Mouse (Mus musculus) CH12.LX (cell line): ENCODE data around the gene Gm19684. TPM values are rescaled to one million over a fixed set of nuclear protein-coding genes. Genes with fewer than 3 reads are reported as not detected.
"Not testable (repeated sequence)": the region's sequence is repeated elsewhere in the genome, so short reads cannot be mapped to it uniquely, and the experiment has no call there.

ENCODE experiments used
- DNase-seq: peaks from one replicate; pipeline ENCODE4 v3.0.0-alpha.2; 2013; ENCODE audit errors: extremely low read depth
- H3K27ac ChIP-seq: 2 replicates; pipeline ENCODE4 v1.5.1; 2012; ENCODE audit warnings: low read depth, mild to moderate bottlenecking, control low read depth, moderate library complexity; ENCODE audit not compliant: insufficient read depth
- H3K27me3 ChIP-seq: replicated peaks from 2 replicates; pipeline ENCODE3; 2012; ENCODE audit warnings: inconsistent platforms
- H3K36me3 ChIP-seq, 2 experiments: replicated peaks in 1 of 2; 2 replicates each; pipeline versions ENCODE3 to v1.6.1; 2012; ENCODE audit warnings: inconsistent platforms in 1 of 2, low read length in 1 of 2, mild to moderate bottlenecking in 1 of 2, mixed read lengths in 1 of 2, moderate library complexity in 1 of 2; ENCODE audit not compliant: control insufficient read depth in 1 of 2, insufficient read depth in 1 of 2
- H3K4me1 ChIP-seq, 2 experiments: 2 replicates each; pipeline ENCODE4 v1.6.1; 2012; ENCODE audit warnings: inconsistent platforms in 1 of 2, moderate library complexity in 1 of 2; ENCODE audit not compliant: insufficient read depth in 2 of 2, control insufficient read depth in 1 of 2
- H3K4me2 ChIP-seq: 2 replicates; pipeline ENCODE4 v1.6.1; 2012; ENCODE audit warnings: low read depth, mild to moderate bottlenecking, control low read depth; ENCODE audit not compliant: poor library complexity, insufficient read depth, severe bottlenecking
- H3K4me3 ChIP-seq, 3 experiments: fragments of 150-350 bp in 1 of 3; sonication (generic) in 1 of 3; replicated peaks in 1 of 3; 2 replicates each; pipeline versions ENCODE3 to v1.5.1; 2011 to 2012; ENCODE audit warnings: low read depth in 2 of 3, low read length in 2 of 3, mild to moderate bottlenecking in 2 of 3, moderate library complexity in 2 of 3, control low read depth in 1 of 3, improper control_type of control experiment in 1 of 3, inconsistent platforms in 1 of 3, mixed read lengths in 1 of 3; ENCODE audit not compliant: poor library complexity in 1 of 3
- H3K79me2 ChIP-seq: replicated peaks from 2 replicates; pipeline ENCODE4 v1.6.1; 2012; ENCODE audit warnings: mild to moderate bottlenecking, moderate library complexity; ENCODE audit not compliant: control insufficient read depth, poor library complexity, insufficient read depth, severe bottlenecking; ENCODE audit errors: extremely low read depth
- H3K9ac ChIP-seq: 2 replicates; pipeline ENCODE4 v1.6.1; 2012; ENCODE audit warnings: low read depth, mild to moderate bottlenecking, control low read depth, moderate library complexity; ENCODE audit not compliant: insufficient read depth
- H3K9me3 ChIP-seq: replicated peaks from 2 replicates; pipeline ENCODE3; 2012; ENCODE audit warnings: low read length, inconsistent platforms, mixed read lengths
- HCFC1 ChIP-seq: IDR thresholded peaks from 2 replicates; pipeline ENCODE4 v1.6.1; 2012; ENCODE audit warnings: low read depth, mild to moderate bottlenecking, inconsistent platforms, low read length, improper control_type of control experiment
- IRF4 ChIP-seq: IDR thresholded peaks from 2 replicates; pipeline ENCODE4 v1.6.1; 2014; ENCODE audit warnings: low read depth, mild to moderate bottlenecking, inconsistent platforms, low read length, improper control_type of control experiment
- POLR2A ChIP-seq: IDR thresholded peaks from 2 replicates; pipeline ENCODE4 v1.6.1; 2011; ENCODE audit warnings: low read depth, mild to moderate bottlenecking, improper control_type of control experiment, low read length
- RCOR1 ChIP-seq: conservative IDR thresholded peaks from 2 replicates; pipeline ENCODE4 v1.6.1; 2012; ENCODE audit warnings: low read depth, mild to moderate bottlenecking, inconsistent platforms, low read length, improper control_type of control experiment
- SMC3 ChIP-seq: IDR thresholded peaks from 2 replicates; pipeline ENCODE4 v1.6.1; 2011; ENCODE audit warnings: low read depth, low read length, improper control_type of control experiment
- TCF12 ChIP-seq: IDR thresholded peaks from 2 replicates; pipeline ENCODE4 v1.6.1; 2014; ENCODE audit warnings: low read depth, mild to moderate bottlenecking, inconsistent platforms, low read length, improper control_type of control experiment
- USF2 ChIP-seq: conservative IDR thresholded peaks from 2 replicates; pipeline ENCODE4 v1.6.1; 2011; ENCODE audit warnings: low read depth, low read length, improper control_type of control experiment
- dilution Hi-C: fragments of 300-500 bp; cut with MboI; formaldehyde crosslinking; loops from 2 replicates; pipeline ENCODE4 v1.14.3; 2020; ENCODE audit warnings: low sequenced_read_pairs; ENCODE audit not compliant: extremely low pct_unique_long_range_greater_than_20kb, extremely low pct_ligation_motif_present
- in situ Hi-C: fragments of 300-500 bp; cut with MboI; formaldehyde crosslinking; loops from 3 replicates; pipeline ENCODE4 v1.14.3; 2019; ENCODE audit warnings: low sequenced_read_pairs, low pct_ligation_motif_present, low pct_unique_long_range_greater_than_20kb, mixed read lengths
- polyA plus RNA-seq: library from polyadenylated mRNA; unstranded; fragments of >175 nt; gene quantifications from 2 replicates; pipeline ENCODE4 v1.2.1, GENCODE M21; 2012; ENCODE audit warnings: low read depth; ENCODE audit not compliant: insufficient read length
- total RNA-seq, 2 experiments: library from RNA; depleted of rRNA; stranded (reverse); fragments of 300-350 nt in 1 of 2; fragments of >200 nt in 1 of 2; gene quantifications; 2 replicates each; pipeline ENCODE4 v1.2.3; 2012 to 2014

The Gm19684 gene
- total and polyA plus RNA-seq, 3 experiments: 0.35 to 0.93 (median 0.55) TPM

DNA sequence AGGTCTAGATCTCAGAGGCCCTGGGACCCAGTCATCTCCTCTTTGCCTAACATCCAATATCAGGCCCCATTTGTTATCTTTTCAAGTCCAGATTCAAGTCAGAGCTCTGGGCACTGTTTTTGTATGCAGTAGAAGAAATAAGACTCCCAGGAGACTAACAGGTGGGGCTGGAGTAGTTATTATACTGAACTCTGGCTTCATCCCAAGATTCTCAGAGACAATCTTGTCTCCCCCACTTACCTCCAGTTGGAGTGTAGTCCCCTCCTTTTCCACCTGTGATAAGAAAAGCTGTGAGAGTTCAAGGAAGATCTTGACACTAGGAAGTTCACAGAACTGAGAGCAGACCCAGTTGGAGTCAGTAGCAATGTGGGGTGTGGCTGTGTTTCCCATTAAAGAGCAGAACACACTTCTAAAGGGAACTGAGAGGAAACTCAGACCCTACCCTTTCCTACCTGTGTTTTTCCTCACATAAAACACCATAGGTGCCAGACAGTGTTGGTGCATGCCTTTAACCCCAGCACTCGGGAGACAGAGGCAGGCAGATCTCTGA is 14.9 kb downstream of the Gm19684 start:
- in situ Hi-C loops: loop anchor here (10.0 kb wide), 1 partner anchor 72 kb away; no protein-coding TSS in a partner anchor
- DNase-seq, H3K27ac ChIP-seq, dilution Hi-C loops, H3K9me3 ChIP-seq, H3K79me2 ChIP-seq, H3K4me2 ChIP-seq, H3K4me1 ChIP-seq, H3K9ac ChIP-seq, H3K4me3 ChIP-seq, H3K36me3 ChIP-seq: not testable (repeated sequence)
- H3K27me3 ChIP-seq: peaks cover 12% of the 10 kb centered on the region

DNA sequence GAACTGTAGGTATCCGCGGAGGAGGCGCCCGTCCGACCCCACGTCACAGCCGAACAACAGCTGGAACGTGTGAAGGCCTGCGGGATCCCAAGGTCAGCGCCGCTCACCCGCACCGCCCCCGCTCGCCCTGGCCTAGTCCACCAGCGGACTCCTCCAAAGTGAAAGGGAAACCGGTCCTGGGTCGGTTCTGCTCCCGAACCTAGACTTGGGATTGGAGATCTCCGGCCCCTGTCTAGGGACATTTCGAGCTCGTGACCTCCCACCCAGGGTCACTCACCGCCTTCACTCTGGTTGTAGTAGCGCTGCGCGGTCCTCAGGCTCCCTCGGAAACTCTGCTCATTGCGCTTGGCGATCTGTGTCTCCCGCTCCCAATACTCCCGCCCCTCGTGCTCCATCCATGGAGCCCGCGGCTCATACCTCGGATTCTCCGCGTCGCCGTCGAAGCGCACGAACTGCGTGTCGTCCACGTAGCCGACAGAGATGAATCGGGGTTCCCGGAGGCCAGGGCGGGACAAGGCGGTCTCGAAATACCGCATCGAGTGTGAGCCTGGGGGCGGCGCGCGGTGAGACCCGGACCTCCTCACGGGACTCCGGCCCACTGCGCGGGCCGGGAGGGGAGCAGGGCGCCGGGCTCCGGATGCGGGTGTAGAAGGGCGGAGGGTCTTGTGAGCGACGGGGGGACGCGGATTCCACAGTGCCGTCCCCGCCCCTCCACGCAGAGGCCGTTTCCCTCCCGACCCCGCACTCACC is 23.8 kb downstream of the Gm19684 start:
- Histone ChIP-seq H3K9me3 (no peaks in the 10 kb centered on the region), H3K27ac (no peak overlapping the region), H3K4me3 (no peak overlapping the region), H3K36me3 (no peaks in the 10 kb centered on the region), H3K79me2 (no peaks in the 10 kb centered on the region), H3K27me3 (peaks cover 3% of the 10 kb centered on the region), H3K9ac (no peak overlapping the region), H3K4me1 (peaks cover 0 to 2% of the 10 kb centered on the region in 2 experiments; a peak in 1 of 4 replicates), H3K4me2 (peak overlapping the region; percentile 29)
- DNase-seq: no peak
- dilution Hi-C loops (no loop called here), in situ Hi-C loops (no loop called here)
- no peak for TF ChIP-seq TCF12
- no peak for TF ChIP-seq HCFC1
- no peak for TF ChIP-seq IRF4
- no peak for TF ChIP-seq SMC3
- no peak for TF ChIP-seq USF2
- no peak for TF ChIP-seq RCOR1
- no peak for TF ChIP-seq POLR2A

DNA sequence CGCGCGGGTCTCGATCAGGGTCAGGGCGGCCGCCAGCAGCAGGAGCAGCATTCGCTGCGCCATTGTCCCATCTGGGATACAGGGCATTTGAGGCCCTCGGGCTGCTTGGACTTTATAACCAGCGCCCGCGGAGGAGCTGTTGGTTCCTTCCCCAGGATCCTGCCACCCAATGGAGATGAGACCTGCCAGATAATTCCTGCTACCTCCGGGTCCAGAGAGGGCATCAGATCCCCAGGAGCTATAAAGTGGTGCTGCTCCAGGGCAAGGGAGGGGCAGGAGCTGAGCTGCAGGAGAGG is 24.3 kb downstream of the Gm19684 start:
- H3K36me3 ChIP-seq, H3K27ac ChIP-seq, H3K9me3 ChIP-seq, dilution Hi-C loops, H3K27me3 ChIP-seq, H3K4me1 ChIP-seq, in situ Hi-C loops, H3K9ac ChIP-seq, DNase-seq, H3K4me3 ChIP-seq, H3K79me2 ChIP-seq: not testable (repeated sequence)
- peak overlapping the region; percentile 29 for H3K4me2 ChIP-seq

- dilution Hi-C loops, H3K27me3 ChIP-seq, DNase-seq, H3K36me3 ChIP-seq, H3K9ac ChIP-seq, H3K27ac ChIP-seq, H3K9me3 ChIP-seq, H3K4me2 ChIP-seq, H3K4me3 ChIP-seq, H3K4me1 ChIP-seq, H3K79me2 ChIP-seq, in situ Hi-C loops: not testable (repeated sequence)
Measured at GRCm38 (mm10) chr17:36146937-36147336, 25.5 kb downstream of the Gm19684 start.

DNA sequence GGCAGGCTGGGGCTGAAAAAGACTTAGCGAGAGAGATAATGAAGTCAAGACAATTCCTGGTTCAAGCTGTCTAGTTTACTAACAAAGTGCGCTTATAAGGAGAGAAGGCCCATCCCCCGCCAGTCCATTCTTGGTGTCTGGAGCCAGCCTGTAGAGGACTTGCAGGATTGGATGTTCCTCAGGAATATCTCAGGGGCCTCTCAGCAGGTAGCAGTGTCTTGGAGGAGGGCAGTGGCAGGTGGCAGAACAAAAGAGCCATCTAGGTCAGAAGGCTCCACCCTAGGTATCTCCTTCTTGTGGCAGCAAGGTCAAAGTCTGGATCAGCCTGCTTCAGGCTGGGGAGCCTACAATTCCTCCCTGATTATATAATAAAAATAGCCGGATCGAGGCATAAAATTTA is 27.0 kb downstream of the Gm19684 start:
- H3K27ac ChIP-seq, H3K79me2 ChIP-seq, in situ Hi-C loops, H3K4me2 ChIP-seq, dilution Hi-C loops, H3K4me1 ChIP-seq, DNase-seq, H3K36me3 ChIP-seq, H3K9me3 ChIP-seq, H3K9ac ChIP-seq, H3K27me3 ChIP-seq, H3K4me3 ChIP-seq: not testable (repeated sequence)
